ENCODE assay signal across 10 mouse cellular contexts in the genomic region with DNA sequence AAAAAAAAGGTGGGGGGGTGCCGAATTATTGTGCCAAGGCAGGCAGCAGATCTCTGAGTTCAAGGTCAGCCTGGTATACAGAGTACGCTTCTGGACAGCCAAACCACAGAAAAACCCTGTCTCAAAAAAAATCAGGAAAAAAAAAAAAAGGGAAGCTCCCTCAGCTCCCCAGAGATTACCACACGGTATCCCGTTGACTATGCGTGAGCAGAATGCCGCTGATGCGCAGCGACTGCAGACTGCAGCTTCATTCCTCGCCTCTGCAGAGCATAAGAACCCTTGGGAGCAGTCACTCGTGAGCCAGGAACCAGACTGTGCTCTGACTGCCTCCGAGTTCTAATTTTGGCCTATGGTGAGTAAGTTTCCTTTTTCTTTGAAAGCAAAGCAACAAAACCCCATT. TPM values are rescaled to one million over a fixed set of nuclear protein-coding genes. Genes with fewer than 3 reads are reported as not detected.
DNase-seq lines count a peak whose midpoint lies in the region; ATAC-seq and TF ChIP-seq lines count a peak whose summit lies in the region.
"Had no signal": no experiment of that assay in that cellular context is flagged by ENCODE, and none has a peak within 500 bp of the region (broad histone marks: within the 10 kb centered on the region; RNA-seq: fewer than 3 reads in every experiment).

No protein-coding gene starts in this region.

- no peak overlapping the region for H3K9ac ChIP-seq in lung, embryonic 14.5 days
- H3K9ac ChIP-seq: lung, embryonic 15.5 days had no signal

- H3K27ac ChIP-seq in lung, embryonic 14.5 days (ENCODE audit: low read depth) = no peak overlapping the region
- H3K27ac ChIP-seq: lung, embryonic 15.5 days had no signal

- no peaks in the 10 kb centered on the region for H3K27me3 ChIP-seq in lung, embryonic 14.5 days (ENCODE audit: insufficient read depth, low read length)
- H3K27me3 ChIP-seq: lung, embryonic 15.5 days had no signal

- no peak overlapping the region for H3K4me2 ChIP-seq in lung, embryonic 14.5 days
- H3K4me2 ChIP-seq: lung, embryonic 15.5 days had no signal

- no peak overlapping the region for H3K4me3 ChIP-seq in lung, embryonic 14.5 days (ENCODE audit: low read depth, low read length)
- H3K4me3 ChIP-seq: lung, embryonic 15.5 days had no signal

- peak; percentile 44 for DNase-seq in adrenal gland, postnatal 10 days
- DNase-seq in adrenal gland, postnatal 4 days (ENCODE audit: low spot score in 2 of 2) = no peak
- DNase-seq in lung, embryonic 14.5 days = peak; percentile 23
- DNase-seq in lung, postnatal 10 days = no peak
- peak; percentile 87 for DNase-seq in telencephalon, adult 2 months (ENCODE audit: low read depth, low spot score)
- DNase-seq in retina, postnatal 1 day = no peak
- DNase-seq in B cell, adult 2 months = no peak
- DNase-seq: kidney, adult 8-10 months had no signal

- TF ChIP-seq CTCF in lung, embryonic 14.5 days (IDR thresholded peaks at IDR 0.05; ENCODE audit: low read depth) = no peak

- no peaks in the 10 kb centered on the region for H3K9me3 ChIP-seq in lung, embryonic 14.5 days (ENCODE audit: low read depth, low read length)
- H3K9me3 ChIP-seq: lung, embryonic 15.5 days had no signal

- no peaks in the 10 kb centered on the region for H3K36me3 ChIP-seq in lung, embryonic 14.5 days (ENCODE audit: insufficient read depth)

- 76% methylated on average over 11 of the region's 11 CpGs for WGBS in lung, embryonic 14.5 days

- no peaks in the 10 kb centered on the region for H3K4me1 ChIP-seq in lung, embryonic 14.5 days (ENCODE audit: insufficient read depth)

- no peak for ATAC-seq in lung, embryonic 14.5 days (ENCODE audit: insufficient read depth)
- peak; percentile 32; the same call in 1 of the 2 replicates for ATAC-seq in megakaryocyte, adult 5-6 weeks (ENCODE audit: poor library complexity, severe bottlenecking)

RNA-seq across cellular contexts. Expression of a gene that starts 11.2 kb away (rescaled TPM):
- 100 to 1,000 TPM; 101 to 113 TPM for total RNA-seq in adrenal gland, postnatal 10 days (2021)
- 100 to 1,000 TPM; 128 to 135 TPM for total RNA-seq in adrenal gland, postnatal 4 days (2021)
- polyA plus RNA-seq in lung, embryonic 14.5 days (2014; fragmentation: Nextera tagmentation; extraction: Ambion mirVana) = 172 and 178 TPM in 2 replicates
- total RNA-seq in megakaryocyte, adult 5-6 weeks (2015) = 136 and 146 TPM in 2 replicates
- 154 and 160 TPM in 2 replicates for total RNA-seq in megakaryocyte, adult 5-6 weeks (2017)

RNA-seq across cellular contexts. Expression of a gene that starts 20.0 kb away (rescaled TPM):
- total RNA-seq in adrenal gland, postnatal 10 days (2021) = under 1 TPM; 0.15 to 0.48 TPM
- total RNA-seq in adrenal gland, postnatal 4 days (2021) = under 1 TPM; 0.25 to 0.39 TPM
- polyA plus RNA-seq in lung, embryonic 14.5 days (2014; fragmentation: Nextera tagmentation; extraction: Ambion mirVana) = 0.11 TPM in 1 of 2 replicates, not detected in the other
- total RNA-seq in megakaryocyte, adult 5-6 weeks (2015) = not detected in 2 replicates
- not detected in 2 replicates for total RNA-seq in megakaryocyte, adult 5-6 weeks (2017)

RNA-seq across cellular contexts. Expression of a gene that starts 42.1 kb away (rescaled TPM):
- total RNA-seq in adrenal gland, postnatal 10 days (2021) = 1 to 10 TPM; 6.6 to 6.8 TPM
- 1 to 10 TPM; 3.9 to 4.1 TPM for total RNA-seq in adrenal gland, postnatal 4 days (2021)
- 0.50 and 0.97 TPM in 2 replicates for polyA plus RNA-seq in lung, embryonic 14.5 days (2014; fragmentation: Nextera tagmentation; extraction: Ambion mirVana)
- not detected in 2 replicates for total RNA-seq in megakaryocyte, adult 5-6 weeks (2015)
- total RNA-seq in megakaryocyte, adult 5-6 weeks (2017) = not detected in 2 replicates

RNA-seq across cellular contexts. Expression of a gene that starts 48.2 kb away (rescaled TPM):
- 10 to 100 TPM; 79.3 to 92.2 TPM for total RNA-seq in adrenal gland, postnatal 10 days (2021)
- 100 to 1,000 TPM; 101 to 109 TPM for total RNA-seq in adrenal gland, postnatal 4 days (2021)
- 31.4 and 37.4 TPM in 2 replicates for polyA plus RNA-seq in lung, embryonic 14.5 days (2014; fragmentation: Nextera tagmentation; extraction: Ambion mirVana)
- 16.3 and 20.9 TPM in 2 replicates for total RNA-seq in megakaryocyte, adult 5-6 weeks (2015)
- 21.8 and 23.1 TPM in 2 replicates for total RNA-seq in megakaryocyte, adult 5-6 weeks (2017)

RNA-seq across cellular contexts. Expression of a gene that starts 51.4 kb away (rescaled TPM):
- total RNA-seq in adrenal gland, postnatal 10 days (2021) = 10 to 100 TPM; 13.1 to 18.4 TPM
- 10 to 100 TPM; 17.0 to 18.5 TPM for total RNA-seq in adrenal gland, postnatal 4 days (2021)
- polyA plus RNA-seq in lung, embryonic 14.5 days (2014; fragmentation: Nextera tagmentation; extraction: Ambion mirVana) = 2.1 TPM in 2 replicates
- total RNA-seq in megakaryocyte, adult 5-6 weeks (2015) = 1.4 and 3.3 TPM in 2 replicates
- total RNA-seq in megakaryocyte, adult 5-6 weeks (2017) = 1.4 and 2.2 TPM in 2 replicates

Comparison
In these comparisons a context has a peak if more than half of its experiments do, and no peak if none do; other contexts are left out.
1. DNase-seq: peak in adrenal gland, postnatal 10 days (single experiment), lung, embryonic 14.5 days (single experiment) and telencephalon, adult 2 months (single experiment); none in adrenal gland, postnatal 4 days (0 of 2), lung, postnatal 10 days (single experiment), retina, postnatal 1 day (single experiment) and B cell, adult 2 months (0 of 2).
2. RNA of a gene that starts 42.1 kb away (total RNA-seq): 6.6 to 6.8 TPM in adrenal gland, postnatal 10 days and 3.9 to 4.1 TPM in adrenal gland, postnatal 4 days; not detected in megakaryocyte, adult 5-6 weeks; every median in the first group is over 4 times any median in the second.